Mouse (Mus musculus) heart, adult 2 months (tissue): ENCODE results near the gene Abhd12.

ENCODE experiments used
- CTCF ChIP-seq: fragments of 200-600 bp; IDR thresholded peaks from 2 replicates; pipeline ENCODE4 v1.8.1; 2022; ENCODE audit warnings: antibody characterized with exemption, mild to moderate bottlenecking, moderate library complexity
- EP300 ChIP-seq: fragments of 200-500 bp; IDR thresholded peaks from 2 replicates; pipeline ENCODE4 v1.6.1; 2011; ENCODE audit warnings: low read depth, low read length, control low read depth; ENCODE audit not compliant: insufficient read depth
- POLR2A ChIP-seq: fragments of 200-500 bp; IDR thresholded peaks from 2 replicates; pipeline ENCODE4 v1.6.1; 2011; ENCODE audit warnings: mild to moderate bottlenecking, low read depth, low read length, control low read depth; ENCODE audit not compliant: insufficient read depth

DNA sequence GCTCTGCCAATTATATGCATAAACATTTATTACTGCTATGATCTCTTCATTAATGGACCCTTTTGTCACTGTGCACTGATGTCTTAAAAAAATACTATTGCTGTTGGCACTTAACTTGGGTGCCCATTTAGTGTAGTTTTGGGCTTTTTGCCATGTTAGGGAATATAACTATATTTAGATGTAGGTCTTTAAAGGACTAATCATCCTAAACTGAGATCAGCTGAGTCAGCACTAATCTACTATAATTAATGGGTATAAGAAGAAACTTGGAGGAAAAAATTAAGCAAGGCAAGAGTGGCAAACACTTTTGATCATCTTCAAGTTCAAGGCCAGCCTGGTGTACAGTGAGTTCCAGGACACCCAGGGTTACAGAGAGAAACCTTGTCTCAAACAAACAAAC is 18.2 kb downstream of the Abhd12 start:
- TF ChIP-seq EP300 (no peak), CTCF (no peak), POLR2A (no peak)
